Mouse (Mus musculus) cerebellum, adult 9-11 months (tissue): ENCODE data around the gene Krt39.
A peak's percentile ranks its signal among the peaks of the same experiment; 100 is the strongest.

ENCODE experiments used
- DNase-seq: peaks from one replicate; pipeline ENCODE4 v3.0.0; 2022

Krt39 gene

DNA sequence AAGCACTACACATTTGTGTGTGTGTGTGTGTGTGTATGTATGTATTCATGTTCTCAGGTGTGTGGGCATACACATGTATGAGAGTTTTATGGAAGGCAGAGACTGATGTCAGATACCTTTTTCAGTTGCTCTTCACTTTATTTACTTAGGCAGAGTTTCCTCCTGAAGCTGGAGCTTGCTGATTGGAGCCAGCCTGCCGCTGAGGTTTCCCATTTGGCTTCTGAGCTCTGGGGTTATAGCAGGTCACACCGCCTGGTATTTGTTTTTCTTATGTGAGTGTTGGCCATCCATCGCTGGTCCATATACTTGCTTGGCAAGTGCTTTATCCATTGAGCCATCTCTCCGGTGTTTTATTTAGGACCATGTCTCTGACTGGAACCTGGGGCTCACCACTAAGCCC lies 51.9 kb downstream of the Krt39 start:
- DNase-seq = no peak

DNA sequence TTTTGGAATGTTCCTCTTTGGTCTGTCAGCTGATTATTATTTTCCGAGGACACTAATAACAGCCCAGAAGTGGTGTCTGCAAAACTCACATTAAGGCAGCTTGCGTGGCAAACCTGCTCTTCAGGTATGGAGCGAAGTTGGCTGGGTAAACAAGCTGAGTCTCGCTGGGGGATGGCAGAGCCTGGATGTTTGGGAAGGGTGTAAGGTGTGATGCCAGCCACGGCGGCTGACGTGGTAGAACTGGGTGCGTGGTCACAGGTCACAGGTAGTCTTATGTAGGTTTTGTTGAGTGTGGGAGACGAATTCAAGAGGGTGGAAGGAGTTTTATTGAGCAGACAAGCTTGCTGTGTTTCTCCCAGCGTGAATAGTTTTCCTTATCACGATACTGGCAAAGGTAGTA lies 52.6 kb downstream of the Krt39 start:
- no peak for DNase-seq

DNA sequence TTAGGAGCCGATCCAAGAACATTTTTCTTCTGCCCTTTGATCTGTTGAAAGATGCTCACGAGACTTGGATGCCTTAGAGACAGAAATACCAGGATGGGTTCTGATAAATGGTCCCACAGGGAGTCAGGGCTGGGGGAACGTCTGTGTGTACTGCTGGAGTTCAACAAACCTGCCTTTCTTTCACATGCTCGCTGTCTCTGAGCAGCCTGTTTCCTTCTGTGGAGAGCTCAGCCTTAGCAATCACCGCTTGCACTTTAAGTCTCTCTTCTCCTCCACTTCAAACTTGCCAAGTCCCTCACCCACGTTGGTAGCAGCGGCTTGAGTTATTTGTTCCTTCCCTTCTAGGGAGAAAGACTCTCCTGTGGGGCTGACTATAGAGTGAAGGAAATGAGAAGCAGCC lies 54.8 kb downstream of the Krt39 start:
- DNase-seq = no peak

DNA sequence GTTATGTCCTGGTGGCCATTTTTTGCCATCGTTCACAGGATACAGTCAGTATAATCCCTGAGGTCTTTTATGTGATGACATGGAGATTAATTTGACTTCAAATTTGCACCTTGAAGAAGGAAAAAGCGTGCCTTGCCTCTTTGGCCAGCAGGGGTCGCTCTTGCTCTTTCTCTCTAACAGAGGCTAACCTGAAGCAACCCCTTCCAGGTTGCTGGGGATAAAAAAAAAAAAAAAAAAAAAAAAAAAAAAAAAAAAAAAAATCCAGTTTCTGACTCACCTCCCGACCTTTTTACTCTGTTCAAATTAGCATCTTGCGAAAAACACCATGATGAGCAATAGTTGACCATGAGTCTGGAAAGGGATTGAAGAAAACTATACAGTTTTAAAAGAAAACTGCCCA lies 56.3 kb downstream of the Krt39 start:
- DNase-seq = peak; percentile 65
